9 mouse cellular contexts compared by ENCODE assay signal in genomic region chr4:48842777-48843214, GRCm38 (mm10).
A peak's percentile ranks its signal among the peaks of the same experiment; 100 is the strongest.
DNase-seq lines count a peak whose midpoint lies in the region; ATAC-seq lines count a peak whose summit lies in the region.
"Had no signal": no experiment of that assay in that cellular context is flagged by ENCODE, and none has a peak within 500 bp of the region (broad histone marks: within the 10 kb centered on the region; RNA-seq: fewer than 3 reads in every experiment).

No protein-coding gene starts in this region.

- H3K4me1 ChIP-seq in lung, embryonic 16.5 days (replicated peaks; ENCODE audit: control insufficient read depth, insufficient read depth, low read length), result no peaks in the 10 kb centered on the region
- H3K4me1 ChIP-seq: limb, embryonic 13.5 days had no signal

- H3K27me3 ChIP-seq in lung, embryonic 16.5 days (ENCODE audit: control insufficient read depth, insufficient read depth, low read depth, low read length), result no peaks in the 10 kb centered on the region
- H3K27me3 ChIP-seq: limb, embryonic 13.5 days had no signal

- DNase-seq in lung, adult 18-20 months, result no peak
- peak; percentile 4 for DNase-seq in embryo, embryonic 9.5 days (ENCODE audit: extremely low spot score)
- DNase-seq in heart, adult 9 months (ENCODE audit: low spot score in 2 of 2), result peak; percentile 37 to 38
- peak; percentile 34 to 41 for DNase-seq in layer of hippocampus, postnatal 36 days
- no peak for DNase-seq in thymus, postnatal 0 days (ENCODE audit: low spot score)
- DNase-seq in spleen, postnatal 10 days (ENCODE audit: low spot score in 2 of 2), result no peak

- no peak overlapping the region for H3K27ac ChIP-seq in lung, embryonic 16.5 days (ENCODE audit: low read length)
- H3K27ac ChIP-seq: limb, embryonic 13.5 days had no signal

- no peak overlapping the region for H3K4me3 ChIP-seq in lung, embryonic 16.5 days (ENCODE audit: low read length)
- H3K4me3 ChIP-seq: limb, embryonic 13.5 days had no signal

- no peak overlapping the region for H3K9ac ChIP-seq in lung, embryonic 16.5 days (ENCODE audit: low read length)
- H3K9ac ChIP-seq: limb, embryonic 13.5 days had no signal

- 0 out of 2 replicates have a peak, but pooled peaks have one; percentile 20 for ATAC-seq in lung, embryonic 16.5 days (ENCODE audit: low read depth)
- ATAC-seq in erythroid progenitor cell, adult 5-6 weeks (replicated peaks; ENCODE audit: low FRiP score, poor library complexity, severe bottlenecking), result no peak

- 50% methylated on average over 2 of the region's 2 CpGs for WGBS in lung, embryonic 16.5 days

- H3K36me3 ChIP-seq in lung, embryonic 16.5 days (ENCODE audit: control insufficient read depth, insufficient read depth, low read length), result no peaks in the 10 kb centered on the region
- H3K36me3 ChIP-seq: limb, embryonic 13.5 days had no signal

- H3K9me3 ChIP-seq in lung, embryonic 16.5 days (ENCODE audit: control insufficient read depth, low read length), result no peaks in the 10 kb centered on the region
- H3K9me3 ChIP-seq: limb, embryonic 13.5 days had no signal

- H3K4me2 ChIP-seq in lung, embryonic 16.5 days (ENCODE audit: low read depth, low read length), result no peak overlapping the region
- H3K4me2 ChIP-seq: limb, embryonic 13.5 days had no signal

Comparison
In these comparisons a context has a peak if more than half of its experiments do, and no peak if none do; other contexts are left out.
1. DNase-seq: peak in embryo, embryonic 9.5 days (single experiment), heart, adult 9 months (2 of 2) and layer of hippocampus, postnatal 36 days (2 of 2); none in lung, adult 18-20 months (0 of 2), thymus, postnatal 0 days (single experiment) and spleen, postnatal 10 days (0 of 2).